Mouse (Mus musculus): ENCODE data around the gene Gm26992. TPM values are rescaled to one million over a fixed set of nuclear protein-coding genes. Genes with fewer than 3 reads are reported as not detected.
A peak's percentile ranks its signal among the peaks of the same experiment; 100 is the strongest.

Gene Gm26992
- polyA plus RNA-seq, 1 experiment from 2014 or later = not detected

- no peak for DNase-seq
- Histone ChIP-seq H3K27me3 (ENCODE audit: control insufficient read depth, insufficient read depth, low read length) (no peaks in the 10 kb centered on the region), H3K9ac (replicated peaks; ENCODE audit: low read length) (no peak overlapping the region), H3K9me3 (ENCODE audit: control insufficient read depth, low read length) (no peaks in the 10 kb centered on the region), H3K4me1 (ENCODE audit: control insufficient read depth, insufficient read depth, low read length) (no peaks in the 10 kb centered on the region), H3K27ac (replicated peaks; ENCODE audit: low read depth, low read length) (no peak overlapping the region), H3K4me2 (ENCODE audit: low read length) (no peak overlapping the region), H3K4me3 (replicated peaks; ENCODE audit: low read depth, low read length) (no peak overlapping the region), H3K36me3 (ENCODE audit: control insufficient read depth, insufficient read depth, low read length) (no peaks in the 10 kb centered on the region)
- no peak for ATAC-seq (ENCODE audit: low FRiP score, low TSS enrichment)
- WGBS = 85% methylated on average over 3 of the region's 3 CpGs
These were observed 97.7 kb downstream of the Gm26992 start for GRCm38 (mm10) chrX:103519547-103519946.

GRCm38 (mm10) chrX:103521221-103521716 is 99.5 kb downstream of the Gm26992 start:
- H3K27me3 ChIP-seq (ENCODE audit: control insufficient read depth, insufficient read depth, low read length) = no peaks in the 10 kb centered on the region
- ATAC-seq (ENCODE audit: low FRiP score, low TSS enrichment) = no peak
- H3K4me2 ChIP-seq (ENCODE audit: low read length) = no peak overlapping the region
- no peaks in the 10 kb centered on the region for H3K4me1 ChIP-seq (ENCODE audit: control insufficient read depth, insufficient read depth, low read length)
- no peak overlapping the region for H3K4me3 ChIP-seq (replicated peaks; ENCODE audit: low read depth, low read length)
- no peak overlapping the region for H3K9ac ChIP-seq (replicated peaks; ENCODE audit: low read length)
- no peaks in the 10 kb centered on the region for H3K9me3 ChIP-seq (ENCODE audit: control insufficient read depth, low read length)
- H3K27ac ChIP-seq (replicated peaks; ENCODE audit: low read depth, low read length) = no peak overlapping the region
- WGBS = 63% methylated on average over 4 of the region's 4 CpGs
- no peaks in the 10 kb centered on the region for H3K36me3 ChIP-seq (ENCODE audit: control insufficient read depth, insufficient read depth, low read length)
- DNase-seq = no peak

- DNase-seq (peak; percentile 89), ATAC-seq (ENCODE audit: low FRiP score, low TSS enrichment) (peak; percentile 64)
- H3K9ac ChIP-seq (replicated peaks; ENCODE audit: low read length) = no peak overlapping the region
- H3K4me3 ChIP-seq (replicated peaks; ENCODE audit: low read depth, low read length) = peak overlapping the region; percentile 0; the same call in 1 of the 2 replicates
- H3K27ac ChIP-seq (replicated peaks; ENCODE audit: low read depth, low read length) = no peak overlapping the region
- H3K36me3 ChIP-seq (ENCODE audit: control insufficient read depth, insufficient read depth, low read length) = no peaks in the 10 kb centered on the region
- H3K4me1 ChIP-seq (ENCODE audit: control insufficient read depth, insufficient read depth, low read length) = peaks cover 16% of the 10 kb centered on the region
- H3K27me3 ChIP-seq (ENCODE audit: control insufficient read depth, insufficient read depth, low read length) = no peaks in the 10 kb centered on the region
- H3K4me2 ChIP-seq (ENCODE audit: low read length) = peak overlapping the region; percentile 35
- no peaks in the 10 kb centered on the region for H3K9me3 ChIP-seq (ENCODE audit: control insufficient read depth, low read length)
- WGBS = under 1% methylated on average over 23 of the region's 23 CpGs
These were observed 107.4 kb downstream of the Gm26992 start for GRCm38 (mm10) chrX:103529185-103529584.

Other genes starting within 250 kb of the Gm26992 start
- 73.2 and 81.2 TPM in 2 replicates for gene Nap1l2, start 235.4 kb upstream of the Gm26992 start, polyA plus RNA-seq (2014; fragmentation: Nextera tagmentation; extraction: Ambion mirVana)
- gene Cdx4, start 100.6 kb upstream of the Gm26992 start, polyA plus RNA-seq (2014; fragmentation: Nextera tagmentation; extraction: Ambion mirVana) = not detected in 2 replicates
- gene Chic1, start 65.5 kb upstream of the Gm26992 start, polyA plus RNA-seq (2014; fragmentation: Nextera tagmentation; extraction: Ambion mirVana) = 7.9 and 8.4 TPM in 2 replicates
- gene Tsx, start 7.5 kb upstream of the Gm26992 start, polyA plus RNA-seq (2014; fragmentation: Nextera tagmentation; extraction: Ambion mirVana) = 0.37 and 0.47 TPM in 2 replicates
- gene Zcchc13, start 208.6 kb downstream of the Gm26992 start, polyA plus RNA-seq (2014; fragmentation: Nextera tagmentation; extraction: Ambion mirVana) = not detected in 2 replicates